Mouse (Mus musculus) urinary bladder, postnatal 10 days (tissue): ENCODE measurements around the gene Ube2k.

Experiments
- DNase-seq: peaks from one replicate; pipeline ENCODE4 v3.0.0; 2022; ENCODE audit warnings: low spot score

Ube2k gene

GRCm38 (mm10) chr5:65538121-65538520, 1.1 kb downstream of the Ube2k start:
- no peak for DNase-seq

GRCm38 (mm10) chr5:65538829-65539228, 1.8 kb downstream of the Ube2k start:
- no peak for DNase-seq

- DNase-seq, result no peak
Observed at GRCm38 (mm10) chr5:65539786-65540185, 2.8 kb downstream of the Ube2k start.

- DNase-seq, result no peak
Observed at GRCm38 (mm10) chr5:65541889-65542288, 4.9 kb downstream of the Ube2k start.

GRCm38 (mm10) chr5:65543491-65543890, 6.5 kb downstream of the Ube2k start:
- no peak for DNase-seq

- DNase-seq, result no peak
Observed at GRCm38 (mm10) chr5:65544616-65545015, 7.6 kb downstream of the Ube2k start.

- DNase-seq, result no peak
Observed at GRCm38 (mm10) chr5:65549677-65550076, 12.6 kb downstream of the Ube2k start.

GRCm38 (mm10) chr5:65557109-65557508, 20.1 kb downstream of the Ube2k start:
- DNase-seq, result no peak

GRCm38 (mm10) chr5:65561125-65561893, 24.3 kb downstream of the Ube2k start:
- DNase-seq, result no peak

GRCm38 (mm10) chr5:65565486-65565885, 28.5 kb downstream of the Ube2k start:
- DNase-seq, result no peak

GRCm38 (mm10) chr5:65574876-65575275, 37.8 kb downstream of the Ube2k start:
- DNase-seq, result no peak

- DNase-seq, result no peak
Observed at GRCm38 (mm10) chr5:65575896-65576295, 38.9 kb downstream of the Ube2k start.

GRCm38 (mm10) chr5:65578545-65578944, 41.5 kb downstream of the Ube2k start:
- DNase-seq, result no peak

GRCm38 (mm10) chr5:65586291-65586690, 49.3 kb downstream of the Ube2k start:
- DNase-seq, result no peak

GRCm38 (mm10) chr5:65590199-65590598, 53.2 kb downstream of the Ube2k start:
- DNase-seq, result no peak

- DNase-seq, result no peak
Observed at GRCm38 (mm10) chr5:65592421-65592820, 55.4 kb downstream of the Ube2k start.

GRCm38 (mm10) chr5:65599681-65600080, 62.6 kb downstream of the Ube2k start:
- no peak for DNase-seq

- no peak for DNase-seq
Observed at GRCm38 (mm10) chr5:65606820-65607219, 69.8 kb downstream of the Ube2k start.

GRCm38 (mm10) chr5:65609769-65610168, 72.7 kb downstream of the Ube2k start:
- DNase-seq, result no peak

- DNase-seq, result no peak
Observed at GRCm38 (mm10) chr5:65610541-65610940, 73.5 kb downstream of the Ube2k start.

GRCm38 (mm10) chr5:65613152-65613924, 76.3 kb downstream of the Ube2k start:
- no peak for DNase-seq

GRCm38 (mm10) chr5:65624340-65624739, 87.3 kb downstream of the Ube2k start:
- DNase-seq, result no peak

- no peak for DNase-seq
Observed at GRCm38 (mm10) chr5:65638896-65639295, 101.9 kb downstream of the Ube2k start.
